Mouse (Mus musculus) ES-E14 (cell line): ENCODE data around the gene Thoc3.

Experiments used
- ZC3H11A ChIP-seq: IDR thresholded peaks from 2 replicates; pipeline ENCODE4 v1.6.1; 2012; ENCODE audit warnings: low read depth, mild to moderate bottlenecking, inconsistent platforms, low read length, borderline replicate concordance
- ZNF384 ChIP-seq: IDR thresholded peaks from 2 replicates; pipeline ENCODE4 v1.6.1; 2012; ENCODE audit warnings: low read depth, low read length, inconsistent platforms

DNA sequence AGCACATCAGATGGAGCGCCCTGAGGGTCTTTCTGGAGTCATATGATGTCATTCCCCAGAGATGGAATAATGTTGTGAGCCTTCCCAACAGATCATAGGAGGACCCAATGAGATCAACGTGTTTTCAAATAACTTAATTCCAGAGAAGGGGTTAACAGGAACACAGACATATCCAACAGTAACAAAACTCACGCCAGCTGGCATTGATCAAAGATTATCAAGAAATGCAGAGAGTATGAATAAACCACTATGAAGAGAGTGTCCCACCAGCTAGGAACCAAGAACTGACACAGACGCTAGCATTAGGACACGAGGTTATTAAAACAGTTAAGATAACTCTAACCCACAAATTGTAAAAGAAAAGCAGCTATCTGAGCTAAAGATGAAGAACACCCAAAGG is 32.0 kb downstream of the Thoc3 start:
- TF ChIP-seq ZNF384 (no peak), ZC3H11A (no peak)
